Mouse (Mus musculus) forebrain, embryonic 16.5 days (tissue): Measurements from ENCODE around the gene Fas. TPM values are rescaled to one million over a fixed set of nuclear protein-coding genes. Genes with fewer than 3 reads are reported as not detected.

ENCODE experiments used
- ATAC-seq: fragments of 200-750 bp; cut with Nextera tagmentation; 2 replicates; pipeline ENCODE4 v1.8.0; 2017; ENCODE audit warnings: mild to moderate bottlenecking, moderate library complexity
- H3K27ac ChIP-seq: fragments of 300-500 bp; sonication (generic); 2 replicates; pipeline ENCODE4 v1.5.1; 2014; ENCODE audit warnings: low read length, control low read depth
- H3K27me3 ChIP-seq: fragments of 300-500 bp; sonication (generic); replicated peaks from 2 replicates; pipeline ENCODE4 v1.6.1; 2014; ENCODE audit warnings: low read length; ENCODE audit not compliant: control insufficient read depth, insufficient read depth
- H3K36me3 ChIP-seq: fragments of 300-500 bp; sonication (generic); 2 replicates; pipeline ENCODE4 v1.6.1; 2014; ENCODE audit not compliant: control insufficient read depth, insufficient read depth
- H3K4me1 ChIP-seq: fragments of 300-500 bp; sonication (generic); replicated peaks from 2 replicates; pipeline ENCODE4 v1.6.1; 2014; ENCODE audit warnings: low read length; ENCODE audit not compliant: control insufficient read depth, insufficient read depth
- H3K4me2 ChIP-seq: fragments of 300-500 bp; sonication (generic); 2 replicates; pipeline ENCODE4 v1.6.1; 2014; ENCODE audit warnings: mild to moderate bottlenecking, low read length, control low read depth
- H3K4me3 ChIP-seq: fragments of 300-500 bp; sonication (generic); replicated peaks from 2 replicates; pipeline ENCODE4 v1.5.1; 2014; ENCODE audit warnings: mild to moderate bottlenecking, low read length, control low read depth
- H3K9ac ChIP-seq: fragments of 300-500 bp; sonication (generic); replicated peaks from 2 replicates; pipeline ENCODE4 v1.6.1; 2014; ENCODE audit warnings: low read depth, low read length, control low read depth
- H3K9me3 ChIP-seq: fragments of 300-500 bp; sonication (generic); 2 replicates; pipeline ENCODE4 v1.6.1; 2016; ENCODE audit warnings: low read length; ENCODE audit not compliant: control insufficient read depth
- WGBS: fragments of 180-500 bp; shearing (Covaris S2); extraction: QIAGEN DNeasy Blood & Tissue Kit; methylation state at CpG from one replicate; pipeline ENCODE4 v1.1.7; 2014; 5-methylcytosine and 5-hydroxymethylcytosine counted together
- polyA plus RNA-seq: library from polyadenylated mRNA; unstranded; fragments of >200 nt; fragmentation: Nextera tagmentation; extraction: Ambion mirVana; gene quantifications from 2 replicates; pipeline ENCODE4 v1.2.1, GENCODE M21; 2015

Fas gene
- polyA plus RNA-seq, 1 experiment from 2014 or later = 0.63 TPM

GRCm38 (mm10) chr19:34254880-34255681 is 35.4 kb upstream of the Fas start, which contains the start of gene Acta2:
Acta2 (minus strand) TSS chr19:34255590.
- no peak for ATAC-seq
- no peaks in the 10 kb centered on the region for H3K4me1 ChIP-seq
- H3K36me3 ChIP-seq = no peaks in the 10 kb centered on the region
- no peak within 1 kb of the TSS for H3K4me3 ChIP-seq
- WGBS = 64% methylated on average over 16 of the region's 16 CpGs
- no peak within 1 kb of the TSS for H3K9ac ChIP-seq
- no peaks in the 10 kb centered on the region for H3K27me3 ChIP-seq
- no peaks in the 10 kb centered on the region for H3K9me3 ChIP-seq
- no peak within 1 kb of the TSS for H3K4me2 ChIP-seq
- no peak within 1 kb of the TSS for H3K27ac ChIP-seq

- Histone ChIP-seq H3K36me3 (no peaks in the 10 kb centered on the region), H3K4me2 (no peak overlapping the region), H3K9me3 (no peaks in the 10 kb centered on the region), H3K27ac (no peak overlapping the region), H3K4me1 (no peaks in the 10 kb centered on the region), H3K9ac (no peak overlapping the region), H3K4me3 (no peak overlapping the region), H3K27me3 (no peaks in the 10 kb centered on the region)
- WGBS = 85% methylated on average over 5 of the region's 5 CpGs
- ATAC-seq = no peak
Observed at GRCm38 (mm10) chr19:34256149-34256548, 34.3 kb upstream of the Fas start.

- Histone ChIP-seq H3K4me3 (no peak overlapping the region), H3K36me3 (no peaks in the 10 kb centered on the region), H3K27me3 (no peaks in the 10 kb centered on the region), H3K9me3 (no peaks in the 10 kb centered on the region), H3K4me2 (no peak overlapping the region), H3K9ac (no peak overlapping the region), H3K4me1 (no peaks in the 10 kb centered on the region), H3K27ac (no peak overlapping the region)
- WGBS = 89% methylated on average over 2 of the region's 2 CpGs
- no peak for ATAC-seq
Observed at GRCm38 (mm10) chr19:34256936-34257335, 33.5 kb upstream of the Fas start.

- no peaks in the 10 kb centered on the region for H3K4me1 ChIP-seq
- H3K9me3 ChIP-seq = no peaks in the 10 kb centered on the region
- H3K27ac ChIP-seq = no peak overlapping the region
- no peak overlapping the region for H3K9ac ChIP-seq
- WGBS = 85% methylated on average over 2 of the region's 2 CpGs
- H3K4me2 ChIP-seq = no peak overlapping the region
- no peaks in the 10 kb centered on the region for H3K27me3 ChIP-seq
- H3K4me3 ChIP-seq = no peak overlapping the region
- ATAC-seq = no peak
- no peaks in the 10 kb centered on the region for H3K36me3 ChIP-seq
Observed at GRCm38 (mm10) chr19:34262273-34262974, 28.0 kb upstream of the Fas start.

GRCm38 (mm10) chr19:34265604-34266193 is 24.8 kb upstream of the Fas start:
- no peaks in the 10 kb centered on the region for H3K4me1 ChIP-seq
- H3K4me2 ChIP-seq = no peak overlapping the region
- H3K9me3 ChIP-seq = no peaks in the 10 kb centered on the region
- WGBS = 65% methylated on average over 5 of the region's 5 CpGs
- H3K9ac ChIP-seq = no peak overlapping the region
- no peaks in the 10 kb centered on the region for H3K27me3 ChIP-seq
- no peak overlapping the region for H3K4me3 ChIP-seq
- ATAC-seq = no peak
- H3K36me3 ChIP-seq = no peaks in the 10 kb centered on the region
- no peak overlapping the region for H3K27ac ChIP-seq

- 27% methylated on average over 1 of the region's 1 CpGs for WGBS
Observed at GRCm38 (mm10) chr19:34268991-34269390, 21.5 kb upstream of the Fas start.

GRCm38 (mm10) chr19:34270106-34270726 is 20.2 kb upstream of the Fas start:
- Histone ChIP-seq H3K4me1 (no peaks in the 10 kb centered on the region), H3K4me2 (no peak overlapping the region), H3K9me3 (no peaks in the 10 kb centered on the region), H3K27ac (no peak overlapping the region), H3K27me3 (no peaks in the 10 kb centered on the region), H3K4me3 (no peak overlapping the region), H3K9ac (no peak overlapping the region), H3K36me3 (no peaks in the 10 kb centered on the region)
- WGBS = 88% methylated on average over 10 of the region's 11 CpGs
- ATAC-seq = no peak

More at GRCm38 (mm10) chr19:34268991-34269390, 21.5 kb upstream of the Fas start:
- no peak overlapping the region for H3K4me3 ChIP-seq
- ATAC-seq = no peak
- H3K9me3 ChIP-seq = no peaks in the 10 kb centered on the region
- H3K27me3 ChIP-seq = no peaks in the 10 kb centered on the region
- H3K9ac ChIP-seq = no peak overlapping the region
- H3K4me1 ChIP-seq = no peaks in the 10 kb centered on the region
- no peaks in the 10 kb centered on the region for H3K36me3 ChIP-seq
- no peak overlapping the region for H3K4me2 ChIP-seq
- H3K27ac ChIP-seq = no peak overlapping the region

GRCm38 (mm10) chr19:34270824-34271464 is 19.5 kb upstream of the Fas start:
- Histone ChIP-seq H3K4me3 (no peak overlapping the region), H3K27me3 (no peaks in the 10 kb centered on the region), H3K4me1 (no peaks in the 10 kb centered on the region), H3K36me3 (no peaks in the 10 kb centered on the region), H3K9me3 (no peaks in the 10 kb centered on the region), H3K27ac (no peak overlapping the region), H3K4me2 (no peak overlapping the region), H3K9ac (no peak overlapping the region)
- no peak for ATAC-seq
- 96% methylated on average over 13 of the region's 13 CpGs for WGBS
